Mouse (Mus musculus): ENCODE measurements around the gene Pinlyp. TPM values are rescaled to one million over a fixed set of nuclear protein-coding genes. Genes with fewer than 3 reads are reported as not detected.

Gene Pinlyp
- polyA plus RNA-seq, 1 experiment from 2014 or later, result 0.19 TPM

GRCm38 (mm10) chr7:24537591-24537990 lies 8.3 kb downstream of the Pinlyp start:
- peaks cover 8% of the 10 kb centered on the region; the same call in 1 of the 2 replicates for H3K36me3 ChIP-seq (ENCODE audit: insufficient read depth, low read length)
- DNase-seq (ENCODE audit: low spot score), result no peak
- H3K27ac ChIP-seq (ENCODE audit: low read length), result no peak overlapping the region
- H3K9me3 ChIP-seq (ENCODE audit: low read length), result no peaks in the 10 kb centered on the region
- no peak overlapping the region for H3K4me2 ChIP-seq (replicated peaks; ENCODE audit: low read depth, low read length)
- no peak overlapping the region for H3K4me3 ChIP-seq (ENCODE audit: low read depth, low read length)
- H3K27me3 ChIP-seq (replicated peaks; ENCODE audit: insufficient read depth, low read length), result no peaks in the 10 kb centered on the region
- no peak for ATAC-seq
- TF ChIP-seq EP300 (IDR thresholded peaks at IDR 0.05) (no peak), CTCF (IDR thresholded peaks at IDR 0.05) (no peak)
- no peak overlapping the region for H3K9ac ChIP-seq (replicated peaks; ENCODE audit: low read depth)
- 72% methylated on average over 5 of the region's 5 CpGs for WGBS
- no peaks in the 10 kb centered on the region for H3K4me1 ChIP-seq (ENCODE audit: insufficient read depth, low read depth, low read length)

GRCm38 (mm10) chr7:24537081-24537480 lies 8.8 kb downstream of the Pinlyp start:
- H3K4me2 ChIP-seq (replicated peaks; ENCODE audit: low read depth, low read length), result no peak overlapping the region
- H3K27ac ChIP-seq (ENCODE audit: low read length), result no peak overlapping the region
- H3K9ac ChIP-seq (replicated peaks; ENCODE audit: low read depth), result no peak overlapping the region
- no peaks in the 10 kb centered on the region for H3K27me3 ChIP-seq (replicated peaks; ENCODE audit: insufficient read depth, low read length)
- ATAC-seq (no peak), DNase-seq (ENCODE audit: low spot score) (no peak)
- no peaks in the 10 kb centered on the region for H3K9me3 ChIP-seq (ENCODE audit: low read length)
- peaks cover 8% of the 10 kb centered on the region; the same call in 1 of the 2 replicates for H3K36me3 ChIP-seq (ENCODE audit: insufficient read depth, low read length)
- H3K4me3 ChIP-seq (ENCODE audit: low read depth, low read length), result no peak overlapping the region
- H3K4me1 ChIP-seq (ENCODE audit: insufficient read depth, low read depth, low read length), result no peaks in the 10 kb centered on the region
- 80% methylated on average over 4 of the region's 4 CpGs for WGBS
- TF ChIP-seq EP300 (IDR thresholded peaks at IDR 0.05) (no peak), CTCF (IDR thresholded peaks at IDR 0.05) (no peak)

- WGBS, result 56% methylated on average over 14 of the region's 19 CpGs
- ATAC-seq, result no peak
- TF ChIP-seq EP300 (IDR thresholded peaks at IDR 0.05), result no peak
- no peak for TF ChIP-seq CTCF (IDR thresholded peaks at IDR 0.05)
- peaks cover 8% of the 10 kb centered on the region; the same call in 1 of the 2 replicates for H3K36me3 ChIP-seq (ENCODE audit: insufficient read depth, low read length)
- DNase-seq (ENCODE audit: low spot score), result no peak
- H3K9me3 ChIP-seq (ENCODE audit: low read length), result no peaks in the 10 kb centered on the region
- no peak overlapping the region for H3K4me3 ChIP-seq (ENCODE audit: low read depth, low read length)
- H3K9ac ChIP-seq (replicated peaks; ENCODE audit: low read depth), result no peak overlapping the region
- no peak overlapping the region for H3K4me2 ChIP-seq (replicated peaks; ENCODE audit: low read depth, low read length)
- H3K4me1 ChIP-seq (ENCODE audit: insufficient read depth, low read depth, low read length), result peaks cover 4% of the 10 kb centered on the region; the same call in 1 of the 2 replicates
- H3K27ac ChIP-seq (ENCODE audit: low read length), result no peak overlapping the region
- H3K27me3 ChIP-seq (replicated peaks; ENCODE audit: insufficient read depth, low read length), result no peaks in the 10 kb centered on the region
Observed at GRCm38 (mm10) chr7:24534301-24534700, 11.6 kb downstream of the Pinlyp start.

GRCm38 (mm10) chr7:24533806-24534205 lies 12.1 kb downstream of the Pinlyp start:
- 65% methylated on average over 41 of the region's 42 CpGs for WGBS
- ATAC-seq (no peak), DNase-seq (ENCODE audit: low spot score) (no peak)
- Histone ChIP-seq H3K27me3 (replicated peaks; ENCODE audit: insufficient read depth, low read length) (no peaks in the 10 kb centered on the region), H3K9me3 (ENCODE audit: low read length) (no peaks in the 10 kb centered on the region), H3K4me3 (ENCODE audit: low read depth, low read length) (no peak overlapping the region), H3K4me2 (replicated peaks; ENCODE audit: low read depth, low read length) (no peak overlapping the region), H3K4me1 (ENCODE audit: insufficient read depth, low read depth, low read length) (peaks cover 4% of the 10 kb centered on the region; the same call in 1 of the 2 replicates), H3K27ac (ENCODE audit: low read length) (no peak overlapping the region), H3K36me3 (ENCODE audit: insufficient read depth, low read length) (peaks cover 8% of the 10 kb centered on the region; the same call in 1 of the 2 replicates), H3K9ac (replicated peaks; ENCODE audit: low read depth) (no peak overlapping the region)
- TF ChIP-seq EP300 (IDR thresholded peaks at IDR 0.05), result no peak
- TF ChIP-seq CTCF (IDR thresholded peaks at IDR 0.05), result no peak

GRCm38 (mm10) chr7:24533031-24533571 lies 12.8 kb downstream of the Pinlyp start:
- peaks cover 4% of the 10 kb centered on the region; the same call in 1 of the 2 replicates for H3K4me1 ChIP-seq (ENCODE audit: insufficient read depth, low read depth, low read length)
- no peak overlapping the region for H3K27ac ChIP-seq (ENCODE audit: low read length)
- peaks cover 8% of the 10 kb centered on the region; the same call in 1 of the 2 replicates for H3K36me3 ChIP-seq (ENCODE audit: insufficient read depth, low read length)
- H3K9me3 ChIP-seq (ENCODE audit: low read length), result no peaks in the 10 kb centered on the region
- no peak for DNase-seq (ENCODE audit: low spot score)
- H3K4me2 ChIP-seq (replicated peaks; ENCODE audit: low read depth, low read length), result no peak overlapping the region
- WGBS, result 89% methylated on average over 28 of the region's 28 CpGs
- ATAC-seq, result no peak
- no peaks in the 10 kb centered on the region for H3K27me3 ChIP-seq (replicated peaks; ENCODE audit: insufficient read depth, low read length)
- TF ChIP-seq EP300 (IDR thresholded peaks at IDR 0.05), result no peak
- 0 out of 2 replicates have a peak, but pooled peaks have one; percentile 3 for TF ChIP-seq CTCF (IDR thresholded peaks at IDR 0.05)
- no peak overlapping the region for H3K9ac ChIP-seq (replicated peaks; ENCODE audit: low read depth)
- no peak overlapping the region for H3K4me3 ChIP-seq (ENCODE audit: low read depth, low read length)

GRCm38 (mm10) chr7:24531211-24531971 lies 14.5 kb downstream of the Pinlyp start:
- peak overlapping the region; percentile 75 for H3K9ac ChIP-seq (replicated peaks; ENCODE audit: low read depth)

More at GRCm38 (mm10) chr7:24531211-24531971, 14.5 kb downstream of the Pinlyp start:
- Histone ChIP-seq H3K27ac (ENCODE audit: low read length) (peak overlapping the region; percentile 81), H3K36me3 (ENCODE audit: insufficient read depth, low read length) (peaks cover 8% of the 10 kb centered on the region; the same call in 1 of the 2 replicates), H3K4me2 (replicated peaks; ENCODE audit: low read depth, low read length) (peak overlapping the region; percentile 95), H3K4me3 (ENCODE audit: low read depth, low read length) (peak overlapping the region; percentile 61), H3K4me1 (ENCODE audit: insufficient read depth, low read depth, low read length) (peaks cover 4% of the 10 kb centered on the region; the same call in 1 of the 2 replicates), H3K27me3 (replicated peaks; ENCODE audit: insufficient read depth, low read length) (no peaks in the 10 kb centered on the region), H3K9me3 (ENCODE audit: low read length) (no peaks in the 10 kb centered on the region)
- peak; percentile 59 for ATAC-seq
- WGBS, result under 1% methylated on average over 42 of the region's 43 CpGs
- TF ChIP-seq EP300 (IDR thresholded peaks at IDR 0.05), result no peak
- peak; percentile 92 for TF ChIP-seq CTCF (IDR thresholded peaks at IDR 0.05)
- peak; percentile 88 for DNase-seq (ENCODE audit: low spot score)
